ENCODE assay signal across 9 mouse cellular contexts in genomic region chr14:47395462-47396026, GRCm38 (mm10). TPM values are rescaled to one million over a fixed set of nuclear protein-coding genes. Genes with fewer than 3 reads are reported as not detected.
A peak's percentile ranks its signal among the peaks of the same experiment; 100 is the strongest.
DNase-seq lines count a peak whose midpoint lies in the region; ATAC-seq and TF ChIP-seq lines count a peak whose summit lies in the region.
"Had no signal": no experiment of that assay in that cellular context is flagged by ENCODE, and none has a peak within 500 bp of the region (broad histone marks: within the 10 kb centered on the region; RNA-seq: fewer than 3 reads in every experiment).

No protein-coding gene starts in this region.

- H3K4me3 ChIP-seq in lung, adult 2 months (replicated peaks; ENCODE audit: extremely low read depth, low read depth, low read length) = no peak overlapping the region
- H3K4me3 ChIP-seq in stomach, postnatal 0 days (ENCODE audit: low read depth, low read length) = no peak overlapping the region
- H3K4me3 ChIP-seq: erythroblast, embryonic 14.5 days had no signal

- TF ChIP-seq EP300 in stomach, postnatal 0 days (optimal IDR thresholded peaks at IDR 0.05) = no peak

- no peaks in the 10 kb centered on the region for H3K9me3 ChIP-seq in stomach, postnatal 0 days (ENCODE audit: control insufficient read depth, low read length)

- no peaks in the 10 kb centered on the region for H3K27me3 ChIP-seq in stomach, postnatal 0 days (ENCODE audit: control insufficient read depth, insufficient read depth, low read length)

- peaks cover 8% of the 10 kb centered on the region for H3K36me3 ChIP-seq in stomach, postnatal 0 days (ENCODE audit: control insufficient read depth, insufficient read depth, low read length)

- peak; percentile 13 for DNase-seq in lung, postnatal 14 days
- DNase-seq in lung, adult 2 months = no peak
- DNase-seq in T-cell, adult 2 months (ENCODE audit: low spot score) = peak; percentile 85
- DNase-seq in induced T-regulatory cell, adult 2 months (ENCODE audit: low read depth) = peak; percentile 79
- DNase-seq in stomach, postnatal 0 days (ENCODE audit: low spot score) = no peak
- DNase-seq in adrenal gland, postnatal 14 days = no peak
- no peak for DNase-seq in cerebellum, adult 9-11 months

- no peak for ATAC-seq in stomach, postnatal 0 days (ENCODE audit: low FRiP score, low TSS enrichment)

- no peak overlapping the region for H3K4me2 ChIP-seq in stomach, postnatal 0 days (replicated peaks; ENCODE audit: low read depth)

- H3K9ac ChIP-seq in stomach, postnatal 0 days (ENCODE audit: low read length) = no peak overlapping the region

- H3K27ac ChIP-seq in stomach, postnatal 0 days (replicated peaks) = peak overlapping the region; percentile 1; the same call in 1 of the 2 replicates
- H3K27ac ChIP-seq: macrophage had no signal

- no peak for TF ChIP-seq CTCF in lung, adult 2 months (IDR thresholded peaks at IDR 0.05; ENCODE audit: insufficient read depth, low read length)
- TF ChIP-seq CTCF in stomach, postnatal 0 days (IDR thresholded peaks at IDR 0.05; ENCODE audit: low read depth) = no peak

- no peak for TF ChIP-seq POLR2A in lung, adult 2 months (IDR thresholded peaks at IDR 0.05; ENCODE audit: borderline replicate concordance, extremely low read depth, low read depth, low read length)

- 75% methylated on average over 15 of the region's 15 CpGs for WGBS in lung, adult 2 months
- WGBS in stomach, postnatal 0 days = 73% methylated on average over 15 of the region's 15 CpGs

- H3K4me1 ChIP-seq in lung, adult 2 months (ENCODE audit: control insufficient read depth, insufficient read depth, low read length) = no peaks in the 10 kb centered on the region
- H3K4me1 ChIP-seq in stomach, postnatal 0 days (replicated peaks; ENCODE audit: control insufficient read depth, insufficient read depth) = no peaks in the 10 kb centered on the region

RNA-seq across cellular contexts. Expression of gene Dlgap5, which starts 22.7 kb away (rescaled TPM):
- 0.48 and 1.1 TPM in 2 replicates for polyA plus RNA-seq in lung, adult 2 months (2012; rRNA removed)
- polyA plus RNA-seq in stomach, postnatal 0 days (2015; fragmentation: Nextera tagmentation; extraction: Ambion mirVana) = 5.9 and 7.4 TPM in 2 replicates
- 8.3 and 11.4 TPM in 2 replicates for total RNA-seq in adrenal gland, postnatal 14 days (2021)

RNA-seq across cellular contexts. Expression of gene Lgals3, which starts 28.0 kb away (rescaled TPM):
- 276 and 279 TPM in 2 replicates for polyA plus RNA-seq in lung, adult 2 months (2012; rRNA removed)
- polyA plus RNA-seq in stomach, postnatal 0 days (2015; fragmentation: Nextera tagmentation; extraction: Ambion mirVana) = 359 and 387 TPM in 2 replicates
- total RNA-seq in adrenal gland, postnatal 14 days (2021) = 7.9 and 9.9 TPM in 2 replicates

RNA-seq across cellular contexts. Expression of gene Fbxo34, which starts 54.7 kb away (rescaled TPM):
- polyA plus RNA-seq in lung, adult 2 months (2012; rRNA removed) = 9.9 and 10.9 TPM in 2 replicates
- polyA plus RNA-seq in stomach, postnatal 0 days (2015; fragmentation: Nextera tagmentation; extraction: Ambion mirVana) = 17.8 and 18.1 TPM in 2 replicates
- total RNA-seq in adrenal gland, postnatal 14 days (2021) = 21.3 and 27.8 TPM in 2 replicates

Comparison
In these comparisons a context has a peak if more than half of its experiments do, and no peak if none do; other contexts are left out.
1. DNase-seq: peak in lung, postnatal 14 days (single experiment), T-cell, adult 2 months (single experiment) and induced T-regulatory cell, adult 2 months (single experiment); none in lung, adult 2 months (single experiment), stomach, postnatal 0 days (single experiment), adrenal gland, postnatal 14 days (single experiment) and cerebellum, adult 9-11 months (single experiment).